Mouse (Mus musculus) lung, embryonic 15.5 days (tissue): ENCODE results near the gene Mllt6. TPM values are rescaled to one million over a fixed set of nuclear protein-coding genes. Genes with fewer than 3 reads are reported as not detected.

ENCODE experiments used
- ATAC-seq: fragments of 200-750 bp; cut with Nextera tagmentation; 2 replicates; pipeline ENCODE4 v1.8.0; 2017; ENCODE audit warnings: moderate number of reproducible peaks, borderline replicate concordance; ENCODE audit not compliant: low FRiP score, low TSS enrichment; ENCODE audit errors: extremely low read depth
- H3K27ac ChIP-seq: fragments of 300-500 bp; sonication (generic); 2 replicates; pipeline ENCODE4 v1.5.1; 2015; ENCODE audit warnings: moderate library complexity, mild to moderate bottlenecking, inconsistent platforms
- H3K27me3 ChIP-seq: fragments of 300-500 bp; sonication (generic); 2 replicates; pipeline ENCODE4 v1.6.1; 2015; ENCODE audit warnings: inconsistent platforms
- H3K36me3 ChIP-seq: fragments of 300-500 bp; sonication (generic); 2 replicates; pipeline ENCODE4 v1.6.1; 2015; ENCODE audit warnings: inconsistent platforms
- H3K4me1 ChIP-seq: fragments of 300-500 bp; sonication (generic); 2 replicates; pipeline ENCODE4 v1.6.1; 2015; ENCODE audit warnings: inconsistent platforms
- H3K4me2 ChIP-seq: fragments of 300-500 bp; sonication (generic); 2 replicates; pipeline ENCODE4 v1.6.1; 2015; ENCODE audit warnings: inconsistent platforms, mild to moderate bottlenecking, moderate library complexity
- H3K4me3 ChIP-seq: fragments of 300-500 bp; sonication (generic); 2 replicates; pipeline ENCODE4 v1.5.1; 2015; ENCODE audit warnings: mild to moderate bottlenecking, inconsistent platforms
- H3K9ac ChIP-seq: fragments of 300-500 bp; sonication (generic); 2 replicates; pipeline ENCODE4 v1.6.1; 2015; ENCODE audit warnings: inconsistent platforms
- H3K9me3 ChIP-seq: fragments of 300-500 bp; sonication (generic); 2 replicates; pipeline ENCODE4 v1.6.1; 2016; ENCODE audit warnings: inconsistent platforms
- WGBS: fragments of 180-500 bp; shearing (Covaris S2); methylation state at CpG from one replicate; pipeline ENCODE4 v1.1.7; 2015; 5-methylcytosine and 5-hydroxymethylcytosine counted together
- polyA plus RNA-seq: library from polyadenylated mRNA; unstranded; fragments of >200 nt; fragmentation: Nextera tagmentation; extraction: Ambion mirVana; gene quantifications from 2 replicates; pipeline ENCODE4 v1.2.1, GENCODE M21; 2015

Mllt6 gene
- polyA plus RNA-seq = 3.2 and 3.3 TPM in 2 replicates

DNA sequence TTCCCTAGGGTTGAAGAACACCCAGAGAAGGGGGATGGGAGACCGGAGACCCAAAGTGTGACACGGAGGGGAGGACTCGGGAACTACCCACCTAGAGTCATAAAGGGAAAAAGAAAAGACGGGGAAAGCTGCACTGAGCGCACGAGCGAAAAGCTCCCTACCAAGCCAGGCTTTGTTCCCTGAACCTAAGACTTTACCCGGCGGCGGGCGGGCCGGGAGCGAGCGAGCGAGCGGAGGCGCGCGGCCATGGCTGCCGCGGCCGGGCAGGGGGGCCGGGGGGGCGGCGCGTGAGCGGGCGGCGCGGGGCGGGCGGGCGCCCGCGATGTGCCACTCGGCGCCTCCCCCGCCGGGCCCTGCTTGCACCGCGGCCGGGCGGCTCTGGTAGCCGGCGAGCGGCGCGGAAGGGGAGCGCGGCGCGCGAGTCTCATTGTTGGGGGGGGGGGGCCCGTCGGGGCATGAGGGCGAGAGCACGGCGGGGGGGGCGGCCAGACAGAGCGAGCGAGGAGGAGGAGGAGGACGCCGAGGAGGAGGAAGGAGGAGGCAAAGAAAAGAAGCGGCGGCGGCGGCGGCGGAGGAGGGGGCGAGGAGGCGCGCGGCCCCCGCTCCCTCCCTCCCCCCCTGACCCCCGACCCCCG lies at the start of gene Mllt6:
Gene Mllt6 (plus strand): TSS at position 522 of the 635 bp plus-strand sequence.
- under 1% methylated on average over 21 of the region's 76 CpGs for WGBS
- ATAC-seq = peak; percentile 36
- H3K9ac ChIP-seq = peak within 1 kb of the TSS; percentile 89
- peaks cover 15% of the 10 kb centered on the region for H3K27me3 ChIP-seq
- peak within 1 kb of the TSS; percentile 93 for H3K4me3 ChIP-seq
- H3K27ac ChIP-seq = peak within 1 kb of the TSS; percentile 94
- H3K4me2 ChIP-seq = peak within 1 kb of the TSS; percentile 86
- peaks cover 24% of the 10 kb centered on the region for H3K36me3 ChIP-seq
- H3K9me3 ChIP-seq = no peaks in the 10 kb centered on the region
- peaks cover 57% of the 10 kb centered on the region for H3K4me1 ChIP-seq

DNA sequence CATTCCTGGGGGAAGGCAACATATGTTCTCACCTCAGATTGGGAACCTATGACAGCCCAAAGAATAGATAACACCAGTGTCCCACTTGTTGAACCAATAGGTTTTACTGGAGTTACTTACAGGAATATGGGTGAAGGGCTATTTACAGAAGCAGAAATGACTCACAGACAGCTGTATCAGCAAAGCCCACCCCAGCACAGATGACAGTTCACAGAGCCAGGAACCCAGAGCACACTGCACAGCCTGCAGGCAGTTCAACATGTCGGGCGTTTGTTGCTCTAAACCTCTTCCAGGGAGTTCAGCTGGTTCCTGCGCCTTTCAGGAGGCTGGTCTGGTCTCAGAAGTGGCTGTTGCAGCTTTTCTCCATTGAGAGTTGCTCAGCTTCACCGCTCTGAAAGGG lies 47.9 kb upstream of the Mllt6 start:
- H3K36me3 ChIP-seq = no peaks in the 10 kb centered on the region
- H3K4me3 ChIP-seq = no peak overlapping the region
- peaks cover 20% of the 10 kb centered on the region for H3K27me3 ChIP-seq
- no peak overlapping the region for H3K4me2 ChIP-seq
- H3K9me3 ChIP-seq = no peaks in the 10 kb centered on the region
- 80% methylated on average over 4 of the region's 4 CpGs for WGBS
- ATAC-seq = no peak
- H3K27ac ChIP-seq = no peak overlapping the region
- no peaks in the 10 kb centered on the region for H3K4me1 ChIP-seq
- no peak overlapping the region for H3K9ac ChIP-seq

DNA sequence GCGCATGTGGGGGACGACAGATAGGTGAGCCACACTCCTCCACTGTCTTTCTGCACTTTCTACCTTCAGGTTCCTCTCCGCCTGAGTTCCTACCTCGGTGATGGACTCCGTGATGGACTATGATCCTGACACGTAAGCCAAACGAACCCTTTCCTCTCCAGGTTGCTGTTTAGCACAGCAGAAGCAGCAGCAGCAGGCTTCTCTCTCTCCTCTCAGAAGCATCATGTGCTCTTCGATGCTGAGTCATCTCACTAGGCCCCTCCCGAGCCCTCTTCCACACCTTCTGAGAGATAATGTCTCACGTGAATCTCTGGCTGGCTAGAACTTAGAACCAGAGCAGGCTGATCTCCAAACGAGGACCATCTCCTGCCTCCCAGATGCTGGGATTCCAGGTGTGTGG lies 44.8 kb upstream of the Mllt6 start:
- no peaks in the 10 kb centered on the region for H3K4me1 ChIP-seq
- no peaks in the 10 kb centered on the region for H3K36me3 ChIP-seq
- peaks cover 26% of the 10 kb centered on the region for H3K27me3 ChIP-seq
- H3K9me3 ChIP-seq = no peaks in the 10 kb centered on the region
- no peak overlapping the region for H3K27ac ChIP-seq
- ATAC-seq = no peak
- no peak overlapping the region for H3K4me3 ChIP-seq
- no peak overlapping the region for H3K9ac ChIP-seq
- no peak overlapping the region for H3K4me2 ChIP-seq
- WGBS = 27% methylated on average over 11 of the region's 11 CpGs

DNA sequence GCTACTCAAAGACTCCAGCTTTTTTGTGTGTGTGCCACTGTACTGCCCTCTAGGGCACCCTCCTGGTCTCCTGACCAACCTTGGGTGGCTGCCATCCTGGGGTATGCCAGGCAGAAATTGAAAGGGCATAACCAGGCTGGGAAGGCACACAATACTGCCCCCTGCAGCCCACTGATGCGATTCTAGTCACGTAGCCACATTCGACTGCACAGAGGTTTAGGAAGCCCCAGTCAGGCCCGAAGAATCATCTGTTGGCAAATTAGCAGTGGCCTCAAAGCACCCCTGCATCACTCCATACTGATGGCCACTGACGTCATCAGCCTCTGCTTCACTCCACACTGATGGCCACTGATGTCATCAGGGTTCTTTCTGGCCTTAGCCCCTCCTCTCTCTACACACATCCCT lies 43.8 kb upstream of the Mllt6 start:
- ATAC-seq = peak; percentile 52
- no peak overlapping the region for H3K4me2 ChIP-seq
- WGBS = 59% methylated on average over 5 of the region's 5 CpGs
- no peak overlapping the region for H3K27ac ChIP-seq
- no peaks in the 10 kb centered on the region for H3K9me3 ChIP-seq
- no peak overlapping the region for H3K4me3 ChIP-seq
- H3K27me3 ChIP-seq = peaks cover 36% of the 10 kb centered on the region
- no peak overlapping the region for H3K9ac ChIP-seq
- no peaks in the 10 kb centered on the region for H3K4me1 ChIP-seq
- no peaks in the 10 kb centered on the region for H3K36me3 ChIP-seq

DNA sequence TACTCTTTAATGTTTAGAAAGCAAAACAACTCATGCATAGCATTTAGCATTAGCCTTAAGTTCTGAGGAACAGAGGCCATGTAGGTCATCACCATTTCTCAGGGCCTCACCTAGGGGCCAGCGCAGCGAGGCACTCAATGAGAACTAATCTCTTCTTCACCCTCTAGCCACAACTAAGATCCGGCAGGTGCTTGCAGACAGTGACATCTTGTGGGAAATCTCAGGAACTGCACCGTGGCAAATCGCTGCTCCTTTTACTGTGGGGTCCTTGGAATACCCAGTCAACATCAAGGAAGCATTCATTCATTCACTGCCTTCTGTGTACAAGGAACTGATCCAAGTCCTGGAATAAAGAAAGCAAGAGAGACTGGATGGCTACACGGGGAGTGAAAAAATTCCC lies 40.8 kb upstream of the Mllt6 start:
- no peak overlapping the region for H3K4me3 ChIP-seq
- no peak overlapping the region for H3K9ac ChIP-seq
- H3K36me3 ChIP-seq = no peaks in the 10 kb centered on the region
- 0% methylated on average over 6 of the region's 6 CpGs for WGBS
- H3K4me1 ChIP-seq = peaks cover 11% of the 10 kb centered on the region
- no peaks in the 10 kb centered on the region for H3K9me3 ChIP-seq
- no peak overlapping the region for H3K27ac ChIP-seq
- H3K4me2 ChIP-seq = no peak overlapping the region
- H3K27me3 ChIP-seq = peaks cover 57% of the 10 kb centered on the region
- ATAC-seq = no peak

DNA sequence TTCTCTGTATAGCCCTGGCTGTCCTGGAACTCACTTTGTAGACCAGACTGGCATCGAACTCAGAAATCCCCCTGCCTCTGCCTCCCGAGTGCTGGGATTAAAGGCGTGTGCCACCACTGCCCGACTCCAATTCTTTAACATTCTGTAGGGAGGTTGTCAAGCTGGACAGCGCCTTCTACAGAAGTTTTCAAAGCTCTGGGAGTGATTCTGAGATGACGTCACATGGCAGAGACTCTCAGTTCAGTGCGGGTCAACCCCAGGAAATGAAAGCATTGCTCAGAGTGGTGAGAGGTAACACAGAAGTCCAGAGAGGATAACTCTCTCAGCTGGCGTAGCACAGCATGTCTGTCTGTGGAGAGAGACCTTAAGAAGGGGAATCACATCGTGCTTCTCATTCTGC lies 40.0 kb upstream of the Mllt6 start:
- H3K4me2 ChIP-seq = no peak overlapping the region
- no peak for ATAC-seq
- H3K27me3 ChIP-seq = peaks cover 58% of the 10 kb centered on the region
- H3K9ac ChIP-seq = no peak overlapping the region
- no peak overlapping the region for H3K27ac ChIP-seq
- H3K4me1 ChIP-seq = peaks cover 18% of the 10 kb centered on the region
- 59% methylated on average over 9 of the region's 9 CpGs for WGBS
- no peak overlapping the region for H3K4me3 ChIP-seq
- no peaks in the 10 kb centered on the region for H3K9me3 ChIP-seq
- H3K36me3 ChIP-seq = no peaks in the 10 kb centered on the region

DNA sequence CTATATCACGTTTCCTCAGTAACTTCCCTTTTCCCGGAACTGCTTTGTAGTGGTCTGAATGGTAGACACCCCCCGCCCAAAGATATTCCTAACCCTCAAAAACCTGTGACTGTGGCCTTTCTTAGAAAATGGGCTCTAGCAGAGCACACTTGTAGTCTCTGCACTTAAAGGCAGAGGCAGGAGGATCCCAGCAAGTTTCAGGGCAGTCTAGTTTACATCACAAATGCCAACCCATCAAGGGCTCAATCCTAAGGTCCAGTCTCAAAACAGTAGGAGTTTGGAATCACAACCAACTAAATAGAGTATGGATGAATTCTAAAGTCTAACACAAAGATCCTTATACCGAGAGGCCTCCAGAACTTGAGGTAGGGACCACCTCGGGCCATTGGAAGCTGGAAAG lies 37.7 kb upstream of the Mllt6 start:
- Histone ChIP-seq H3K27me3 (peaks cover 76% of the 10 kb centered on the region), H3K4me1 (peaks cover 39% of the 10 kb centered on the region), H3K4me3 (no peak overlapping the region), H3K27ac (no peak overlapping the region), H3K9me3 (no peaks in the 10 kb centered on the region), H3K9ac (no peak overlapping the region), H3K4me2 (no peak overlapping the region), H3K36me3 (no peaks in the 10 kb centered on the region)
- no peak for ATAC-seq
- WGBS = 80% methylated on average over 5 of the region's 5 CpGs

DNA sequence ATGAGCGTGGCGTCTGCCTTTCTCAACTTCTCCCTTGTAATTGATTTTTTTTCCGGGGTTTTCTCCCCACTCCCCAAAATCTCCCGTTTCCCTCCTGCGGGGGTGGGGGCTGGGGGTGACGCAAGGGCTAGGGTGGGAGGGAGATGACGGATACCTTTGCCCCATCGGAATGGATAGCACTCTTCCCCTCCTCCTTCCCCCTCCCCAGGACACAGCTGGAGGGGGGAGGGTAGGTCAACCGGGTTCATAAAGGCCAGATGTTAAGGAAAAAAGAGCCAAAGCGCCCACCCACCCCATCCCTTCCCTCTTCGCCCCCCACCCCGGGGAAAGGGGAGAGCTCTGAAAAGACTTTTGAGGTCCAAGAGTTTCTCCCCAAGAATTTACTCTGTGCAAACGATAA lies 36.8 kb upstream of the Mllt6 start:
- peaks cover 48% of the 10 kb centered on the region for H3K4me1 ChIP-seq
- no peak overlapping the region for H3K9ac ChIP-seq
- no peak overlapping the region for H3K4me2 ChIP-seq
- no peaks in the 10 kb centered on the region for H3K9me3 ChIP-seq
- ATAC-seq = no peak
- peaks cover 85% of the 10 kb centered on the region for H3K27me3 ChIP-seq
- H3K36me3 ChIP-seq = no peaks in the 10 kb centered on the region
- WGBS = 19% methylated on average over 13 of the region's 13 CpGs
- no peak overlapping the region for H3K27ac ChIP-seq
- H3K4me3 ChIP-seq = no peak overlapping the region

DNA sequence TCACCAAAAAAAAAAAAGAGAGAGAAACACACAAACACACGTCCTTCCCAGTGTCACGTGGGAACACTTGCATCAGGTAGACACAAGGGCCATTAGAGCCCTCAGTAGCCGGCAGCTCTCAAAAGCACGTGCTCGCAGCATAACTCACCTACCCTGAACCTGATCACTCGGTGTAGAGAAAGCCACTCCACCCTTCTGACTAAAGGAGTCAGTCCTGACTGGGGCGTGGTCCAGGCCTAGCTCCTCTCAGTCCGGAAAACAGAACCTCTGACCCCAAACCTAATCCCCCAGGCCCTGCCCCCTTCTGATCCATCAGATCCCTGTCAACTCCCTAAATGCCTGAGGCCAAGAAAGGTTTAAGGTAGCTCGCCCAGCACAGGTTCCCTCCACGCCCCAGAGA lies 36.4 kb upstream of the Mllt6 start:
- Histone ChIP-seq H3K27ac (no peak overlapping the region), H3K9ac (no peak overlapping the region), H3K9me3 (no peaks in the 10 kb centered on the region), H3K4me2 (no peak overlapping the region), H3K4me3 (no peak overlapping the region), H3K4me1 (peaks cover 50% of the 10 kb centered on the region), H3K36me3 (no peaks in the 10 kb centered on the region), H3K27me3 (peaks cover 89% of the 10 kb centered on the region)
- WGBS = 26% methylated on average over 10 of the region's 10 CpGs
- ATAC-seq = no peak

DNA sequence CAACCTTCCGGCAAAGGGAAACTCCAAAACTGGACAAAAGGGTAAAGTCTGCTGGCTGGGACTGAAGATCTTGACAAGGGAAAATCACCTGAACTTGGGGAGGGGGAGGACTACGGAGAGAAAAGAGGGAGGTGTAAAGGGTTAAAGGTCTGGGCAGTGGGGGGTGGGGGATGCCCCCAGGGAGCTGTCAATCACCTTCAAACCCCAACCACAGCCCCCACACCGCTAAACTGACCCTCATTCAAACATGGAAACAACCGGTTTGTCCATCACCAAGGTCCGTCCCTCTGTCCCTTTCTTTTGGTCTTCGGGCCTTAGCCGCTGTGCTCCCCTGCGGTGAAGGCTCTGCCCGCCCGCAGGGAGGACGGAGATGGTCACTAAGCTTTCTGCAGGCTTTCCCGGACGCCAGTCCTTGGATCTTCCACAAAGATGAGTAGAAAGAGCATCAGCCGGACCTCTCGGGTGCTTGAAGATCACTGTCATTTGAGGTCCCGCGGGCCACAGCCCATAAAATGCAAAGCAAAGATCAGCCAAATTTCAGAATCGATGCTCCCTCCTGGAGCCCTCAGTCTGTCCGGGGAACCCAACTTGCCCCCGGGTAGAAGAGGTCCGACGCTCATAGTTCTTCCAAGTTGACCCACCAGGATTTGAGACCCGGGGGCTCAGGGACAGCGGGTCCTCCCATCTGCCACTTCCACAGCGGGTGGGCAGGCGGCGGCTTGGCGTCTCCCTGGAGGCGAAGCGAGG lies 35.5 kb upstream of the Mllt6 start:
- peak overlapping the region; percentile 72 for H3K4me3 ChIP-seq
- 8% methylated on average over 30 of the region's 30 CpGs for WGBS
- H3K4me1 ChIP-seq = peaks cover 53% of the 10 kb centered on the region
- no peak overlapping the region for H3K27ac ChIP-seq
- peaks cover 89% of the 10 kb centered on the region for H3K27me3 ChIP-seq
- no peak for ATAC-seq
- no peak overlapping the region for H3K9ac ChIP-seq
- H3K4me2 ChIP-seq = peak overlapping the region; percentile 97
- H3K9me3 ChIP-seq = no peaks in the 10 kb centered on the region
- H3K36me3 ChIP-seq = no peaks in the 10 kb centered on the region

DNA sequence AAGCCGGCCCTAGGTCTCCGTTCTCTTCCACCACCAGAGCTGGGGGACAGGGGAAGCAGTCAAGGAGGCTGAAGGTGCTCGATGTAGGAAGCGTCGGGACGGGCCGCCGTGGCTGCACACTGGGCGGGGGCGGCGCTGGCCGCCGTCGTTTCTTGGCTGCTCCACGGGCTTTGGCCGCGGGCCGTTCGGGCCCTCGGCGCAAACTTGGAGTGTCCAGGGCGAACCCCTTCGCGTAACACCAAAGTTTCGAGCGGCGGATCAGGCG lies 35.0 kb upstream of the Mllt6 start:
- peaks cover 85% of the 10 kb centered on the region for H3K27me3 ChIP-seq
- H3K4me2 ChIP-seq = peak overlapping the region; percentile 97
- H3K4me1 ChIP-seq = peaks cover 53% of the 10 kb centered on the region
- no peak overlapping the region for H3K27ac ChIP-seq
- H3K4me3 ChIP-seq = peak overlapping the region; percentile 72
- H3K9ac ChIP-seq = 0 out of 2 replicates have a peak overlapping the region, but pooled peaks have one; percentile 65
- H3K36me3 ChIP-seq = no peaks in the 10 kb centered on the region
- H3K9me3 ChIP-seq = no peaks in the 10 kb centered on the region
- WGBS = 0% methylated on average over 25 of the region's 28 CpGs
- ATAC-seq = no peak

DNA sequence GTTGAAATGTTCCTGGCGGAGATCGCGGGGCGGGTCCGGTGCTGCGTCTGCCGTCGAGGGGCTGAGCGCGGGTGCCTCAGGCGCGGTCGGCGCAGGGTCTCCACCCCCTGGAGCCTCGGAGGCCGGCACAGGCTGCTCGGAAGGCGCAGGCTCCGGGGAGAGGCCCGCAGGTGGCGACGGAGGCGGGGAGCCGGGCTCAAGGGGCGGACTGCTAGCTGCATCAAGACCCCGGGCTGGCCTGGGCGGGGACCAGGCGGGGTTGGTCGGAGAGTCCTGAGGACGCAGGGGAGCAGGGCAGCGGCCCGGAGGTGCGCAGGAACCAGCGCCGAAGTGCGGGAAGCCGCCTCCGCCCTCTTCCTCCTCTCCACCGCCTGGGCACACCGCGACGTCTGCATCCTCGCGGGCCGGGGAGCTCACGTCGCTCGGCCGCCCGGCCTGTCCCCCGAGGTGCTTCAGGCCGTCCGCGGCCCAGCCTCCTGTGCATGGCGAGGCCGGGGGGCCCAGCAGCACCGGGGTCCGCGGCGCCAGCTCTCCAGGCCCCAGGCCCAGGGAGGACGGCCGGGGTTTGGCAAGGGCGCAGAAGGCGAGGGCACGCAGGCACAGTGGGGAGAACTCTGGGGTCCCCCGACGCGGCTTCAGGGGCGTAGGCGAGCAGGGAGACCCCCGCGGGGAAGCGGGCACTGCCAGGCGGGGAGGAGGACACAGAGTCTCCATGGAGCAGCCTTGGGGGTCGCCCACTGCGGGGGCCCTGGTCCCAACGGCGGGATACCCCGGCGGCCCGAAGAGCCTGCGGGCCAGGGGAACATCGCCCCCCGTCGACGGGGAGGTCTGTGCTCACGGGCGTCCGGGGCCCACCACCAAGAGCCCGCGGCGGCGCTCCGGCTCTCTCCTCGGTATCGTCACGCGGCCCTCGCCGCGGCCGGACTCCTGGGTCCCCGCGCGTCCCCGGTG lies 34.4 kb upstream of the Mllt6 start:
- H3K27ac ChIP-seq = peak overlapping the region; percentile 25; the same call in 1 of the 2 replicates
- H3K27me3 ChIP-seq = peaks cover 79% of the 10 kb centered on the region
- H3K4me3 ChIP-seq = peak overlapping the region; percentile 72
- H3K9ac ChIP-seq = peak overlapping the region; percentile 65
- WGBS = under 1% methylated on average over 97 of the region's 106 CpGs
- H3K4me2 ChIP-seq = peak overlapping the region; percentile 97
- no peaks in the 10 kb centered on the region for H3K36me3 ChIP-seq
- ATAC-seq = peak; percentile 25
- no peaks in the 10 kb centered on the region for H3K9me3 ChIP-seq
- peaks cover 53% of the 10 kb centered on the region for H3K4me1 ChIP-seq
